Mouse (Mus musculus) embryonic facial prominence, embryonic 12.5 days (tissue): Measurements from ENCODE around the gene LTO1. TPM values are rescaled to one million over a fixed set of nuclear protein-coding genes. Genes with fewer than 3 reads are reported as not detected.

Experiments
- ATAC-seq: fragments of 200-750 bp; cut with Nextera tagmentation; 2 replicates; pipeline ENCODE4 v1.8.0; 2017; ENCODE audit not compliant: insufficient number of reproducible peaks, insufficient read depth, low FRiP score, low TSS enrichment
- H3K27ac ChIP-seq: fragments of 300-500 bp; sonication (generic); 2 replicates; pipeline ENCODE4 v1.5.1; 2016; ENCODE audit warnings: mild to moderate bottlenecking
- H3K27me3 ChIP-seq: fragments of 300-500 bp; sonication (generic); 2 replicates; pipeline ENCODE4 v1.6.1; 2016; ENCODE audit warnings: mild to moderate bottlenecking, moderate library complexity
- H3K36me3 ChIP-seq: fragments of 300-500 bp; sonication (generic); 2 replicates; pipeline ENCODE4 v1.6.1; 2016; ENCODE audit warnings: mild to moderate bottlenecking
- H3K4me1 ChIP-seq: fragments of 300-500 bp; sonication (generic); 2 replicates; pipeline ENCODE4 v1.6.1; 2016
- H3K4me2 ChIP-seq: fragments of 300-500 bp; sonication (generic); replicated peaks from 2 replicates; pipeline ENCODE4 v1.6.1; 2016; ENCODE audit warnings: mild to moderate bottlenecking, moderate library complexity
- H3K4me3 ChIP-seq: fragments of 300-500 bp; sonication (generic); 2 replicates; pipeline ENCODE4 v1.5.1; 2016; ENCODE audit warnings: mild to moderate bottlenecking
- H3K9ac ChIP-seq: fragments of 300-500 bp; sonication (generic); 2 replicates; pipeline ENCODE4 v1.6.1; 2016; ENCODE audit warnings: mild to moderate bottlenecking, moderate library complexity
- H3K9me3 ChIP-seq: fragments of 300-500 bp; sonication (generic); 2 replicates; pipeline ENCODE4 v1.6.1; 2016; ENCODE audit warnings: mild to moderate bottlenecking, moderate library complexity
- WGBS: fragments of 180-500 bp; shearing (Covaris S2); methylation state at CpG from one replicate; pipeline ENCODE4 v1.1.7; 2016; 5-methylcytosine and 5-hydroxymethylcytosine counted together
- polyA plus RNA-seq: library from polyadenylated mRNA; unstranded; fragments of >200 nt; fragmentation: Nextera tagmentation; extraction: Ambion mirVana; gene quantifications from 2 replicates; pipeline ENCODE4 v1.2.1, GENCODE M21; 2016

LTO1 gene
- polyA plus RNA-seq, 1 experiment from 2014 or later = 25.2 TPM

GRCm38 (mm10) chr7:144979814-144980213 is 64.9 kb downstream of the LTO1 start:
- ATAC-seq = no peak
- Histone ChIP-seq H3K27me3 (no peaks in the 10 kb centered on the region), H3K36me3 (no peaks in the 10 kb centered on the region), H3K4me1 (no peaks in the 10 kb centered on the region), H3K4me2 (no peak overlapping the region), H3K27ac (no peak overlapping the region), H3K4me3 (no peak overlapping the region), H3K9me3 (no peaks in the 10 kb centered on the region; the same call in 1 of the 2 replicates), H3K9ac (no peak overlapping the region)
- 77% methylated on average over 5 of the region's 5 CpGs for WGBS

Other genes starting within 250 kb of the LTO1 start
- 10.9 and 15.9 TPM in 2 replicates for gene Ano1, start 163.1 kb upstream of the LTO1 start, polyA plus RNA-seq
- gene Fgf3, start 77.0 kb upstream of the LTO1 start, polyA plus RNA-seq = 0.58 and 1.1 TPM in 2 replicates
- 0.08 and 0.15 TPM in 2 replicates for gene Fgf4, start 67.7 kb upstream of the LTO1 start, polyA plus RNA-seq
- 24.5 and 30.1 TPM in 2 replicates for gene Fgf15, start 18.6 kb upstream of the LTO1 start, polyA plus RNA-seq
- 131 and 156 TPM in 2 replicates for gene Ccnd1, start 24.8 kb downstream of the LTO1 start, polyA plus RNA-seq